Mouse (Mus musculus): ENCODE results near the gene Bud31.
"Not testable (repeated sequence)": the region's sequence is repeated elsewhere in the genome, so short reads cannot be mapped to it uniquely, and the experiment has no call there.

Bud31 gene

GRCm38 (mm10) chr5:145129124-145129523 lies 11.0 kb upstream of the Bud31 start:
- in situ Hi-C loops (cut with MboI, MseI), result no loop called here

GRCm38 (mm10) chr5:145129773-145130172 lies 10.4 kb upstream of the Bud31 start:
- in situ Hi-C loops (cut with MboI, MseI), result not testable (repeated sequence)

- in situ Hi-C loops (cut with MboI, MseI), result no loop called here
These were observed 10.0 kb upstream of the Bud31 start for GRCm38 (mm10) chr5:145130191-145130590.

- in situ Hi-C loops (cut with MboI, MseI), result no loop called here
These were observed 9.2 kb upstream of the Bud31 start for GRCm38 (mm10) chr5:145130995-145131394.

- in situ Hi-C loops (cut with MboI, MseI), result not testable (repeated sequence)
These were observed 6.9 kb upstream of the Bud31 start for GRCm38 (mm10) chr5:145133275-145133674.

- in situ Hi-C loops (cut with MboI, MseI), result no loop called here
These were observed 1.3 kb upstream of the Bud31 start for GRCm38 (mm10) chr5:145138836-145139235.

GRCm38 (mm10) chr5:145140611-145141010 lies 449 bp downstream of the Bud31 start:
- in situ Hi-C loops (cut with MboI, MseI), result no loop called here

- in situ Hi-C loops (cut with MboI, MseI), result no loop called here
These were observed 7.6 kb downstream of the Bud31 start for GRCm38 (mm10) chr5:145147748-145148147.

- in situ Hi-C loops (cut with MboI, MseI), result no loop called here
These were observed 9.1 kb downstream of the Bud31 start for GRCm38 (mm10) chr5:145149294-145149693.

GRCm38 (mm10) chr5:145152690-145153089 lies 12.5 kb downstream of the Bud31 start:
- in situ Hi-C loops (cut with MboI, MseI), result no loop called here

- in situ Hi-C loops (cut with MboI, MseI), result loop anchor here (10.0 kb wide), 1 partner anchor 197 kb away; the partner anchor contains the start of gene Smurf1
These were observed 21.2 kb downstream of the Bud31 start for GRCm38 (mm10) chr5:145161361-145161760.

GRCm38 (mm10) chr5:145164710-145165109 lies 24.5 kb downstream of the Bud31 start:
- in situ Hi-C loops (cut with MboI, MseI), result loop anchor here (10.0 kb wide), 1 partner anchor 200 kb away; the partner anchor contains the start of gene Smurf1

- in situ Hi-C loops (cut with MboI, MseI), result loop anchor here (10.0 kb wide), 1 partner anchor 200 kb away; the partner anchor contains the start of gene Smurf1
These were observed 25.0 kb downstream of the Bud31 start for GRCm38 (mm10) chr5:145165184-145165583.

GRCm38 (mm10) chr5:145166536-145167305 lies 26.6 kb downstream of the Bud31 start, which contains the start of the genes Ptcd1 and Cpsf4:
Ptcd1 (minus strand) TSS chr5:145167108.
Cpsf4 (plus strand) TSS chr5:145167213.
- in situ Hi-C loops (cut with MboI, MseI), result loop anchor here (10.0 kb wide), 1 partner anchor 202 kb away; the partner anchor contains the start of gene Smurf1

- in situ Hi-C loops (cut with MboI, MseI), result loop anchor here (10.0 kb wide), 1 partner anchor 202 kb away; the partner anchor contains the start of gene Smurf1
These were observed 27.1 kb downstream of the Bud31 start for GRCm38 (mm10) chr5:145167306-145167661.

GRCm38 (mm10) chr5:145178461-145178980 lies 38.4 kb downstream of the Bud31 start:
- in situ Hi-C loops (cut with MboI, MseI), result no loop called here

GRCm38 (mm10) chr5:145185244-145185643 lies 45.1 kb downstream of the Bud31 start:
- in situ Hi-C loops (cut with MboI, MseI), result no loop called here

GRCm38 (mm10) chr5:145189416-145189815 lies 49.3 kb downstream of the Bud31 start:
- in situ Hi-C loops (cut with MboI, MseI), result no loop called here

- in situ Hi-C loops (cut with MboI, MseI), result no loop called here
These were observed 50.2 kb downstream of the Bud31 start for GRCm38 (mm10) chr5:145190373-145190772.

GRCm38 (mm10) chr5:145190875-145191798 lies 51.0 kb downstream of the Bud31 start:
- in situ Hi-C loops (cut with MboI, MseI), result no loop called here

GRCm38 (mm10) chr5:145191962-145192361 lies 51.8 kb downstream of the Bud31 start, which contains the start of gene Atp5j2:
Atp5j2 (minus strand) TSS chr5:145192062.
- in situ Hi-C loops (cut with MboI, MseI), result no loop called here

All from T-helper 2 cell (primary cell).